In the genomic region with DNA sequence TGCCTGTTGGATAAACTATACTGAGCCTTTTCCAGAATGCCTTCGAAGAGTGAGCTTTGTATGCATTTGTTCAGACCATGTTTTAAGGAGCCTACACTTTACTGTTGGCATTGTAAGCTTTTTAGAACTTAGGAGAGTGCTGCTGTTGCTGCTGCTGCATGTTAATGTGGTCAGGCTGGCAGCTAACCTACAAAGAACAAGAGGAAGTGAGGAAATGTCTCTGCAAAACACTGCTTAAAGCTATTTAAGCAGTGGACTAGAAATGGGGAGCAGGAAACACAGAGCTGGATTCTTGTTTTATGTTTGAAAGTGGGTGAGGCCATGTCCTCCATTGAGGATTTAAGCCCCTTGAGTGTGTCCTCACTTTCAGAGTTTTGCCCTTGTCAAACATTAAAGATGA, we compare ENCODE assay signal across 11 mouse cellular contexts. TPM values are rescaled to one million over a fixed set of nuclear protein-coding genes. Genes with fewer than 3 reads are reported as not detected.
DNase-seq lines count a peak whose midpoint lies in the region; ATAC-seq and TF ChIP-seq lines count a peak whose summit lies in the region.
"Had no signal": no experiment of that assay in that cellular context is flagged by ENCODE, and none has a peak within 500 bp of the region (broad histone marks: within the 10 kb centered on the region; RNA-seq: fewer than 3 reads in every experiment).

No protein-coding gene starts in this region.

- no peak overlapping the region for H3K4me2 ChIP-seq in heart, embryonic 13.5 days
- no peak overlapping the region for H3K4me2 ChIP-seq in heart, embryonic 11.5 days
- no peak overlapping the region for H3K4me2 ChIP-seq in neural tube, embryonic 14.5 days (ENCODE audit: low read depth, low read length)
- H3K4me2 ChIP-seq: midbrain, embryonic 11.5 days had no signal

- H3K27ac ChIP-seq in heart, embryonic 13.5 days (replicated peaks) = no peak overlapping the region
- H3K27ac ChIP-seq in heart, embryonic 11.5 days (ENCODE audit: low read depth, low read length) = no peak overlapping the region
- peak overlapping the region; percentile 16; the same call in 1 of the 2 replicates for H3K27ac ChIP-seq in brown adipose tissue, adult 24 weeks (replicated peaks; ENCODE audit: low read depth, low read length)
- H3K27ac ChIP-seq in neural tube, embryonic 14.5 days (ENCODE audit: low read depth, low read length) = 0 out of 2 replicates have a peak overlapping the region, but pooled peaks have one; percentile 5

- H3K4me1 ChIP-seq in heart, embryonic 13.5 days = peaks cover 29% of the 10 kb centered on the region
- peaks cover 9% of the 10 kb centered on the region for H3K4me1 ChIP-seq in heart, embryonic 11.5 days (ENCODE audit: control insufficient read depth, insufficient read depth, low read length)
- H3K4me1 ChIP-seq in lung, adult 2 months (ENCODE audit: control insufficient read depth, insufficient read depth, low read length) = peaks cover 14% of the 10 kb centered on the region
- H3K4me1 ChIP-seq in brown adipose tissue, adult 24 weeks (ENCODE audit: control insufficient read depth, insufficient read depth, insufficient read length, low read length) = peaks cover 15% of the 10 kb centered on the region
- peaks cover 19% of the 10 kb centered on the region for H3K4me1 ChIP-seq in neural tube, embryonic 14.5 days (ENCODE audit: control insufficient read depth, insufficient read depth, low read length)

- no peak for TF ChIP-seq POLR2A in lung, adult 2 months (IDR thresholded peaks at IDR 0.05; ENCODE audit: borderline replicate concordance, extremely low read depth, low read depth, low read length)

- no peaks in the 10 kb centered on the region for H3K27me3 ChIP-seq in heart, embryonic 13.5 days (replicated peaks)
- H3K27me3 ChIP-seq in heart, embryonic 11.5 days (ENCODE audit: control insufficient read depth, insufficient read depth, low read length) = no peaks in the 10 kb centered on the region
- H3K27me3 ChIP-seq in neural tube, embryonic 14.5 days (ENCODE audit: control insufficient read depth, insufficient read depth, low read length) = no peaks in the 10 kb centered on the region

- H3K9me3 ChIP-seq in heart, embryonic 13.5 days = no peaks in the 10 kb centered on the region
- H3K9me3 ChIP-seq in heart, embryonic 11.5 days (replicated peaks; ENCODE audit: control insufficient read depth, low read length) = no peaks in the 10 kb centered on the region
- H3K9me3 ChIP-seq in neural tube, embryonic 14.5 days (ENCODE audit: control insufficient read depth, low read length) = no peaks in the 10 kb centered on the region

- H3K4me3 ChIP-seq in heart, embryonic 13.5 days = no peak overlapping the region
- no peak overlapping the region for H3K4me3 ChIP-seq in heart, embryonic 11.5 days (ENCODE audit: low read depth, low read length)
- no peak overlapping the region for H3K4me3 ChIP-seq in lung, adult 2 months (replicated peaks; ENCODE audit: extremely low read depth, low read depth, low read length)
- no peak overlapping the region for H3K4me3 ChIP-seq in brown adipose tissue, adult 24 weeks (ENCODE audit: insufficient read depth, low read depth, low read length)
- H3K4me3 ChIP-seq in neural tube, embryonic 14.5 days (ENCODE audit: low read depth, low read length) = no peak overlapping the region

- no peak for ATAC-seq in heart, embryonic 13.5 days (ENCODE audit: extremely low read depth, insufficient number of reproducible peaks, low FRiP score, low TSS enrichment)
- ATAC-seq in heart, embryonic 11.5 days (replicated peaks; ENCODE audit: insufficient number of reproducible peaks, low FRiP score, low TSS enrichment) = no peak
- no peak for ATAC-seq in neural tube, embryonic 14.5 days (ENCODE audit: low read depth)

- DNase-seq in lung, postnatal 36 days = peak; percentile 40
- no peak for DNase-seq in lung, adult 2 months
- no peak for DNase-seq in cerebellum, postnatal 36 days
- DNase-seq in gastrocnemius, adult 8-10 months (ENCODE audit: low spot score in 2 of 2) = no peak
- DNase-seq: gastrocnemius, postnatal 25 days; heart, postnatal 4 days had no signal

- peaks cover 10% of the 10 kb centered on the region for H3K36me3 ChIP-seq in heart, embryonic 13.5 days
- H3K36me3 ChIP-seq in heart, embryonic 11.5 days (ENCODE audit: control insufficient read depth, insufficient read depth, low read length) = no peaks in the 10 kb centered on the region
- H3K36me3 ChIP-seq in neural tube, embryonic 14.5 days (ENCODE audit: control insufficient read depth, insufficient read depth, low read length) = no peaks in the 10 kb centered on the region

- TF ChIP-seq CTCF in lung, adult 2 months (IDR thresholded peaks at IDR 0.05; ENCODE audit: insufficient read depth, low read length) = no peak

- 0 out of 2 replicates have a peak overlapping the region, but pooled peaks have one; percentile 19 for H3K9ac ChIP-seq in heart, embryonic 13.5 days
- H3K9ac ChIP-seq in heart, embryonic 11.5 days (ENCODE audit: low read depth, low read length) = no peak overlapping the region
- no peak overlapping the region for H3K9ac ChIP-seq in neural tube, embryonic 14.5 days (replicated peaks; ENCODE audit: low read depth, low read length)

- 89% methylated on average over 1 of the region's 1 CpGs for WGBS in heart, embryonic 13.5 days
- WGBS in heart, embryonic 11.5 days (ENCODE audit: insufficient replicate concordance) = 85% methylated on average over 1 of the region's 1 CpGs
- WGBS in lung, adult 2 months = 42% methylated on average over 1 of the region's 1 CpGs
- WGBS in neural tube, embryonic 14.5 days = 73% methylated on average over 1 of the region's 1 CpGs

RNA-seq across cellular contexts. Expression of gene Nrf1, which starts 5.3 kb away (rescaled TPM):
- polyA plus RNA-seq in heart, embryonic 13.5 days (2015; fragmentation: Nextera tagmentation; extraction: Ambion mirVana) = 32.9 and 34.9 TPM in 2 replicates
- polyA plus RNA-seq in heart, embryonic 11.5 days (2014; fragmentation: Nextera tagmentation; extraction: Ambion mirVana) = 40.0 and 44.5 TPM in 2 replicates
- 27.3 and 31.9 TPM in 2 replicates for polyA plus RNA-seq in lung, adult 2 months (2012; rRNA removed)
- 6.6 and 10.6 TPM in 2 replicates for polyA plus RNA-seq in brown adipose tissue, adult 24 weeks (2012; ENCODE audit: insufficient read depth, insufficient read length, missing spikeins)
- polyA plus RNA-seq in neural tube, embryonic 14.5 days (2014; fragmentation: Nextera tagmentation; extraction: Ambion mirVana) = 33.2 and 40.9 TPM in 2 replicates
- total RNA-seq in gastrocnemius, adult 8-10 months (2022) = 10 to 100 TPM; 10.8 to 13.6 (median 11.7) TPM

Comparison
In these comparisons a context has a peak if more than half of its experiments do, and no peak if none do; other contexts are left out.
1. H3K27ac ChIP-seq: peak in brown adipose tissue, adult 24 weeks (single experiment) and neural tube, embryonic 14.5 days (single experiment); none in heart, embryonic 13.5 days (single experiment) and heart, embryonic 11.5 days (single experiment).